8 mouse cellular contexts compared by ENCODE assay signal in genomic region chr17:35048149-35048931, GRCm38 (mm10). TPM values are rescaled to one million over a fixed set of nuclear protein-coding genes. Genes with fewer than 3 reads are reported as not detected.
DNase-seq lines count a peak whose midpoint lies in the region; ATAC-seq lines count a peak whose summit lies in the region.

No protein-coding gene starts in this region.

- peaks cover 8% of the 10 kb centered on the region for H3K36me3 ChIP-seq in lung, embryonic 16.5 days (ENCODE audit: control insufficient read depth, insufficient read depth, low read length)
- peaks cover 16% of the 10 kb centered on the region for H3K36me3 ChIP-seq in embryonic facial prominence, embryonic 10.5 days (replicated peaks)
- H3K36me3 ChIP-seq in intestine, embryonic 16.5 days (ENCODE audit: control insufficient read depth, insufficient read depth, low read length): 0 out of 2 replicates have a peak, but pooled peaks cover 5% of the 10 kb centered on the region

- no peaks in the 10 kb centered on the region for H3K9me3 ChIP-seq in lung, embryonic 16.5 days (ENCODE audit: control insufficient read depth, low read length)
- H3K9me3 ChIP-seq in embryonic facial prominence, embryonic 10.5 days: no peaks in the 10 kb centered on the region
- H3K9me3 ChIP-seq in intestine, embryonic 16.5 days (ENCODE audit: control insufficient read depth, low read length): no peaks in the 10 kb centered on the region

- H3K27ac ChIP-seq in lung, embryonic 16.5 days (ENCODE audit: low read length): peak overlapping the region; percentile 99
- peak overlapping the region; percentile 96 for H3K27ac ChIP-seq in embryonic facial prominence, embryonic 10.5 days (replicated peaks)
- peak overlapping the region; percentile 100 for H3K27ac ChIP-seq in intestine, embryonic 16.5 days (ENCODE audit: low read length)

- no peak for DNase-seq in lung, postnatal 4 days
- DNase-seq in embryonic facial prominence, embryonic 10.5 days (ENCODE audit: low spot score): no peak
- DNase-seq in lung, postnatal 36 days: peak; percentile 51
- DNase-seq in frontal cortex, postnatal 14 days (ENCODE audit: low spot score in 2 of 2): no peak
- DNase-seq in ovary, postnatal 14 days (ENCODE audit: low spot score): no peak
- no peak for DNase-seq in frontal cortex, adult 2 months (ENCODE audit: extremely low spot score in 1 of 2, low spot score in 1 of 2)

- H3K9ac ChIP-seq in lung, embryonic 16.5 days (ENCODE audit: low read length): peak overlapping the region; percentile 37; the same call in 1 of the 2 replicates
- H3K9ac ChIP-seq in intestine, embryonic 16.5 days (ENCODE audit: low read depth, low read length): peak overlapping the region; percentile 57

- 0 out of 2 replicates have a peak overlapping the region, but pooled peaks have one; percentile 8 for H3K4me3 ChIP-seq in lung, embryonic 16.5 days (ENCODE audit: low read length)
- peak overlapping the region; percentile 22; the same call in 1 of the 2 replicates for H3K4me3 ChIP-seq in embryonic facial prominence, embryonic 10.5 days
- H3K4me3 ChIP-seq in intestine, embryonic 16.5 days (ENCODE audit: low read length): peak overlapping the region; percentile 27

- H3K4me1 ChIP-seq in lung, embryonic 16.5 days (replicated peaks; ENCODE audit: control insufficient read depth, insufficient read depth, low read length): peaks cover 45% of the 10 kb centered on the region
- H3K4me1 ChIP-seq in embryonic facial prominence, embryonic 10.5 days: peaks cover 81% of the 10 kb centered on the region
- H3K4me1 ChIP-seq in intestine, embryonic 16.5 days (ENCODE audit: control insufficient read depth, insufficient read depth, low read length): peaks cover 51% of the 10 kb centered on the region

- ATAC-seq in lung, embryonic 16.5 days (ENCODE audit: low read depth): no peak
- peak; percentile 13 for ATAC-seq in intestine, embryonic 16.5 days

- 19% methylated on average over 11 of the region's 11 CpGs for WGBS in lung, embryonic 16.5 days
- 37% methylated on average over 11 of the region's 11 CpGs for WGBS in embryonic facial prominence, embryonic 10.5 days
- WGBS in intestine, embryonic 16.5 days: 27% methylated on average over 11 of the region's 11 CpGs

- H3K4me2 ChIP-seq in lung, embryonic 16.5 days (ENCODE audit: low read depth, low read length): peak overlapping the region; percentile 25
- peak overlapping the region; percentile 87 for H3K4me2 ChIP-seq in intestine, embryonic 16.5 days (ENCODE audit: low read depth, low read length)

- H3K27me3 ChIP-seq in lung, embryonic 16.5 days (ENCODE audit: control insufficient read depth, insufficient read depth, low read depth, low read length): no peaks in the 10 kb centered on the region
- H3K27me3 ChIP-seq in embryonic facial prominence, embryonic 10.5 days (replicated peaks; ENCODE audit: low read depth, poor library complexity, severe bottlenecking): peaks cover 7% of the 10 kb centered on the region; the same call in 1 of the 2 replicates
- no peaks in the 10 kb centered on the region for H3K27me3 ChIP-seq in intestine, embryonic 16.5 days (replicated peaks; ENCODE audit: control insufficient read depth, insufficient read depth, low read length)

RNA-seq across cellular contexts. Expression of gene Clic1, which starts 1.4 kb away (rescaled TPM):
- 298 and 322 TPM in 2 replicates for polyA plus RNA-seq in lung, embryonic 16.5 days (2015; fragmentation: Nextera tagmentation; extraction: Ambion mirVana)
- polyA plus RNA-seq in embryonic facial prominence, embryonic 10.5 days (2016; fragmentation: Nextera tagmentation; extraction: Ambion mirVana): 190 and 191 TPM in 2 replicates
- polyA plus RNA-seq in intestine, embryonic 16.5 days (2015; fragmentation: Nextera tagmentation; extraction: Ambion mirVana): 405 and 416 TPM in 2 replicates
- polyA plus RNA-seq in frontal cortex, adult 2 months (2012; rRNA removed): 26.4 and 28.5 TPM in 2 replicates

RNA-seq across cellular contexts. Expression of gene Msh5, which starts 1.8 kb away (rescaled TPM):
- 4.7 and 4.9 TPM in 2 replicates for polyA plus RNA-seq in lung, embryonic 16.5 days (2015; fragmentation: Nextera tagmentation; extraction: Ambion mirVana)
- polyA plus RNA-seq in embryonic facial prominence, embryonic 10.5 days (2016; fragmentation: Nextera tagmentation; extraction: Ambion mirVana): 3.9 and 4.4 TPM in 2 replicates
- polyA plus RNA-seq in intestine, embryonic 16.5 days (2015; fragmentation: Nextera tagmentation; extraction: Ambion mirVana): 3.6 and 4.4 TPM in 2 replicates
- 1.5 and 2.0 TPM in 2 replicates for polyA plus RNA-seq in frontal cortex, adult 2 months (2012; rRNA removed)

RNA-seq across cellular contexts. Expression of gene Ddah2, which starts 10.5 kb away (rescaled TPM):
- polyA plus RNA-seq in lung, embryonic 16.5 days (2015; fragmentation: Nextera tagmentation; extraction: Ambion mirVana): 305 and 309 TPM in 2 replicates
- polyA plus RNA-seq in embryonic facial prominence, embryonic 10.5 days (2016; fragmentation: Nextera tagmentation; extraction: Ambion mirVana): 482 and 503 TPM in 2 replicates
- 146 and 170 TPM in 2 replicates for polyA plus RNA-seq in intestine, embryonic 16.5 days (2015; fragmentation: Nextera tagmentation; extraction: Ambion mirVana)
- polyA plus RNA-seq in frontal cortex, adult 2 months (2012; rRNA removed): 40.8 and 42.8 TPM in 2 replicates

RNA-seq across cellular contexts. Expression of gene Ly6g6c, which starts 16.8 kb away (rescaled TPM):
- 0.53 and 0.97 TPM in 2 replicates for polyA plus RNA-seq in lung, embryonic 16.5 days (2015; fragmentation: Nextera tagmentation; extraction: Ambion mirVana)
- polyA plus RNA-seq in embryonic facial prominence, embryonic 10.5 days (2016; fragmentation: Nextera tagmentation; extraction: Ambion mirVana): 0.31 and 0.35 TPM in 2 replicates
- polyA plus RNA-seq in intestine, embryonic 16.5 days (2015; fragmentation: Nextera tagmentation; extraction: Ambion mirVana): 0.24 TPM in 1 of 2 replicates, not detected in the other
- polyA plus RNA-seq in frontal cortex, adult 2 months (2012; rRNA removed): not detected in 2 replicates

RNA-seq across cellular contexts. Expression of gene Mpig6b, which starts 17.6 kb away (rescaled TPM):
- 1.1 and 1.2 TPM in 2 replicates for polyA plus RNA-seq in lung, embryonic 16.5 days (2015; fragmentation: Nextera tagmentation; extraction: Ambion mirVana)
- 0.52 and 0.93 TPM in 2 replicates for polyA plus RNA-seq in embryonic facial prominence, embryonic 10.5 days (2016; fragmentation: Nextera tagmentation; extraction: Ambion mirVana)
- polyA plus RNA-seq in intestine, embryonic 16.5 days (2015; fragmentation: Nextera tagmentation; extraction: Ambion mirVana): 0.37 and 0.40 TPM in 2 replicates
- 0.04 TPM in 2 replicates for polyA plus RNA-seq in frontal cortex, adult 2 months (2012; rRNA removed)
